Mouse (Mus musculus) monocyte, adult 2 months (primary cell): ENCODE data around the gene Prkcd.

Experiments
- DNase-seq, 2 experiments: peaks; one replicate each; pipeline ENCODE4 v3.0.0; 2022; ENCODE audit warnings: low spot score in 2 of 2, low read depth in 1 of 2

Gene Prkcd

DNA sequence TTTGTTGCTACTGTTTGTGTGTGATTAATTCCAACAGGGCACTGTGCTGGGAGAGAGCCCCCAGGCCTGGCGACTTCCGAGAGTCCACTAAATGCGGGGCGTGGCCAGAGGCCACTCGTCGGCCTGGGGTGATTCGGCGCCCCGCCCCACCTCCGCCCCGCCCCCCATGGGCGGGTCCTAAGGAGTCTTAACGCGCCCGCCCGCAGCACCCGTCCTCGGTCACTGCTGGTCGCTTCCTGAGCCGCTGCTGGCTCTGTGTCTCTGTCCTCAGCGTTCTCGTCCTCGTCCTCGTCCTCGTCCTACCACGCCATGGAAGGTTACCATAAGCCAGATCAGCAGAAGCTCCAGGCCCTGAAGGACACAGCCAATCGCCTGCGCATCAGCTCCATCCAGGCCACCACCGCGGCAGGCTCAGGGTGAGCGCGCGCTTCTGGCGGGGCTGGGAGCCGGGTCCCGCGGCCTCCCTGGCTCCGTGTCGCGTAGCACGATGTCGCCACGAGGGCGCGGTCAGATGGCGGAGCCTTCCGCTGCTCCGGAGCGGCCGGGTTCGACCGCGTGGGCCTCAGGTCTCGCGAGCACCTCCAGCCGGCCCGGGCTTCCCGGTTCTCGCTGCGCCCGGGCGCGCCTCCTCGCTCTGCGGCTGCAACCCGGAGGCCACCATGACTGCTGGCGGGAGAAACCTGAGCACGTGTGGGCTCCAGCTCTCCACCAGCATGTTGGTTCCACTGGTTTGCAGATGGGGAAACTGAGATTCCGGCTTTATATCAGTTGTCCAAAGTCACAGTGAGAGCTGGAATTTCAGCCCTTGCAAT lies 76.8 kb downstream of the Prkcd start:
- DNase-seq: peak; percentile 63 to 86

DNA sequence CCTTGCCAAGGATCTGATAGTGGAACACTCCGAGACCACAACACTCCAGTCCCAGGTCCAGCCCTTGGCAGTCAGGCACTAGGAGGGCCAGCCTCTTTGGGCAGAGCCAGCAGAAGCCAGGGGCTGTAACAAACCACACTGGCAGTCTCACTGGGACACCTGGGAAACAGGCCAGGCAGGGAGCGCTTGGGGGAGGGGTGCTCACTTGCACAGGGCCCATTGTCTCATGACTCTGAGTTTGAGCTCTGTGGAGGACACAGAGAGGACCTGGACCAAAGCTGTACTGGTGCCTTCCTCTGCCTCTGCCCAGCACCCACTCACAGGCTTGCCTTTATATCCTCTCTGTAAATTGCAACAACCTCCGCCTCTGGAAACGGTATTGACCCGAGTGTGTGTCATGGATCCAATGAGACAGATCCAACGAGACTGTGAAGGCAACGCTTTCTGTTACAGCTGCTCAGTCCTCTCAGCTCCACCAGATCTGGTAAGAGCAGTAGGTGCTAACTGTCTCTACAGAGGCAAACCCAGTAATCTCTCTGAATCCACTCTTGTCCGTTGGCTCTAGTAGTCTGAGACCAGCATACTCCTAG lies 77.8 kb downstream of the Prkcd start, which contains the start of gene Tkt:
Gene Tkt, plus strand, starts transcription at position 229 of the 590 bp plus-strand sequence.
- DNase-seq: no peak
